Mouse (Mus musculus) layer of hippocampus, postnatal 25 days (tissue): ENCODE measurements around the gene Olfr102. TPM values are rescaled to one million over a fixed set of nuclear protein-coding genes. Genes with fewer than 3 reads are reported as not detected.
A peak's percentile ranks its signal among the peaks of the same experiment; 100 is the strongest.

Source experiments
- DNase-seq, 2 experiments: peaks; one replicate each; pipeline ENCODE4 v3.0.0; 2022; ENCODE audit warnings: mixed read lengths in 2 of 2, low spot score in 1 of 2; ENCODE audit errors: extremely low spot score in 1 of 2
- total RNA-seq, 2 experiments: library from RNA; stranded (reverse); gene quantifications; 2 replicates each; pipeline ENCODE4 v1.2.3; 2021

Olfr102 gene
- total RNA-seq = not detected

GRCm38 (mm10) chr17:37316954-37317353 lies at the start of gene Olfr102:
Olfr102 (minus strand) TSS chr17:37317054.
- no peak for DNase-seq

- no peak for DNase-seq
Measured at GRCm38 (mm10) chr17:37359282-37359681, 42.4 kb upstream of the Olfr102 start, which contains the start of gene Olfr104-ps. Olfr104-ps (plus strand) TSS chr17:37359582.

- no peak for DNase-seq
Measured at GRCm38 (mm10) chr17:37339598-37339997, 22.7 kb upstream of the Olfr102 start, which contains the start of gene Olfr103. Olfr103 (minus strand) TSS chr17:37339698.

- no peak for DNase-seq
Measured at GRCm38 (mm10) chr17:37310146-37310699, 6.6 kb downstream of the Olfr102 start.

GRCm38 (mm10) chr17:37308483-37308882 lies 8.4 kb downstream of the Olfr102 start:
- DNase-seq = no peak

- DNase-seq = no peak
Measured at GRCm38 (mm10) chr17:37304213-37304612, 12.6 kb downstream of the Olfr102 start, which contains the start of gene Olfr101. Olfr101 (minus strand) TSS chr17:37304313.

GRCm38 (mm10) chr17:37283360-37283759 lies 33.5 kb downstream of the Olfr102 start, which contains the start of gene Olfr99:
Olfr99 (minus strand) TSS chr17:37283460.
- no peak for DNase-seq

- no peak for DNase-seq
Measured at GRCm38 (mm10) chr17:37280331-37280730, 36.5 kb downstream of the Olfr102 start.

GRCm38 (mm10) chr17:37276573-37276972 lies 40.3 kb downstream of the Olfr102 start:
- no peak for DNase-seq

- DNase-seq = no peak
Measured at GRCm38 (mm10) chr17:37275626-37276248, 41.1 kb downstream of the Olfr102 start.

- DNase-seq = peak in 1 of 2 experiments; percentile 10
Measured at GRCm38 (mm10) chr17:37270702-37271092, 46.2 kb downstream of the Olfr102 start.

GRCm38 (mm10) chr17:37270058-37270701 lies 46.7 kb downstream of the Olfr102 start, which contains the start of gene H2-M3:
H2-M3 (plus strand) TSS chr17:37270220.
- DNase-seq = peak; percentile 86 to 97

GRCm38 (mm10) chr17:37263626-37264025 lies 53.2 kb downstream of the Olfr102 start, which contains the start of gene Olfr98:
Olfr98 (minus strand) TSS chr17:37263749.
- DNase-seq = no peak

Other genes with a start within 250 kb of the Olfr102 start
- under 1 TPM in 1 of 2 experiments, not detected in 1; 0.14 TPM for gene Olfr90, start 228.6 kb downstream of the Olfr102 start, total RNA-seq
- gene Olfr91, start 218.8 kb downstream of the Olfr102 start, total RNA-seq = not detected
- gene Olfr92, start 197.0 kb downstream of the Olfr102 start, total RNA-seq = not detected
- not detected for gene Olfr93, start 155.6 kb downstream of the Olfr102 start, total RNA-seq
- gene Ubd, start 123.2 kb downstream of the Olfr102 start, total RNA-seq = not detected
- gene Olfr94, start 116.1 kb downstream of the Olfr102 start, total RNA-seq = not detected
- gene Olfr95, start 103.9 kb downstream of the Olfr102 start, total RNA-seq = not detected
- gene Olfr96, start 96.9 kb downstream of the Olfr102 start, total RNA-seq = not detected
- gene Olfr97, start 79.7 kb downstream of the Olfr102 start, total RNA-seq = not detected
- gene Olfr98, start 53.3 kb downstream of the Olfr102 start, total RNA-seq = not detected
- 1 to 10 TPM; 1.2 to 2.2 TPM for gene H2-M3, start 46.8 kb downstream of the Olfr102 start, total RNA-seq
- gene Olfr99, start 33.6 kb downstream of the Olfr102 start, total RNA-seq = not detected
- not detected for gene Olfr101, start 12.7 kb downstream of the Olfr102 start, total RNA-seq
- gene Olfr103, start 22.6 kb upstream of the Olfr102 start, total RNA-seq = not detected
- gene Olfr104-ps, start 42.5 kb upstream of the Olfr102 start, total RNA-seq = not detected
- not detected for gene Olfr105-ps, start 62.0 kb upstream of the Olfr102 start, total RNA-seq
- gene Olfr106-ps, start 73.3 kb upstream of the Olfr102 start, total RNA-seq = not detected
- not detected for gene Olfr107, start 82.2 kb upstream of the Olfr102 start, total RNA-seq
- not detected for gene Olfr108, start 128.4 kb upstream of the Olfr102 start, total RNA-seq
- gene Olfr109, start 141.9 kb upstream of the Olfr102 start, total RNA-seq = not detected
- not detected for gene H2-M2, start 166.5 kb upstream of the Olfr102 start, total RNA-seq
- gene Olfr110, start 175.4 kb upstream of the Olfr102 start, total RNA-seq = not detected
- gene Olfr111, start 191.0 kb upstream of the Olfr102 start, total RNA-seq = not detected